Mouse (Mus musculus) cerebellum, adult 2 months (tissue): Measurements from ENCODE around the gene Fam76a. TPM values are rescaled to one million over a fixed set of nuclear protein-coding genes. Genes with fewer than 3 reads are reported as not detected.

Source experiments
- DNase-seq, 2 experiments: peaks; one replicate each; pipeline ENCODE4 v3.0.0; 2021
- H3K27ac ChIP-seq: fragments of 200-500 bp; 2 replicates; pipeline ENCODE4 v1.5.1; 2012; ENCODE audit warnings: low read length, control low read depth, inconsistent platforms; ENCODE audit not compliant: insufficient read depth
- H3K27me3 ChIP-seq: fragments of 200-500 bp; 2 replicates; pipeline ENCODE4 v1.6.1; 2012; ENCODE audit warnings: inconsistent platforms, mild to moderate bottlenecking, low read length, moderate library complexity; ENCODE audit not compliant: control insufficient read depth, insufficient read depth
- H3K4me1 ChIP-seq: fragments of 200-500 bp; 2 replicates; pipeline ENCODE4 v1.6.1; 2011; ENCODE audit warnings: low read length; ENCODE audit not compliant: control insufficient read depth, insufficient read depth
- H3K4me3 ChIP-seq: fragments of 200-500 bp; replicated peaks from 2 replicates; pipeline ENCODE3; 2011; ENCODE audit warnings: mild to moderate bottlenecking, low read depth, low read length, control low read depth; ENCODE audit not compliant: insufficient read depth
- CTCF ChIP-seq: fragments of 200-500 bp; IDR thresholded peaks from 2 replicates; pipeline ENCODE4 v1.5.1; 2011; ENCODE audit warnings: low read depth, mild to moderate bottlenecking, control low read depth, low read length, moderate library complexity, borderline replicate concordance; ENCODE audit not compliant: insufficient read depth
- POLR2A ChIP-seq: fragments of 200-500 bp; IDR thresholded peaks from 2 replicates; pipeline ENCODE4 v1.6.1; 2011; ENCODE audit warnings: low read length, control low read depth, borderline replicate concordance; ENCODE audit not compliant: insufficient read depth
- WGBS: fragments of 180-500 bp; shearing (Covaris S2); methylation state at CpG from one replicate; pipeline ENCODE4 v1.1.7; 2018; 5-methylcytosine and 5-hydroxymethylcytosine counted together
- polyA plus RNA-seq: library from polyadenylated mRNA; depleted of rRNA; stranded (reverse); fragments of >200 nt; gene quantifications from 2 replicates; pipeline ENCODE4 v1.2.3, GENCODE M21; 2012; rRNA removed

Gene Fam76a
- polyA plus RNA-seq = 30.0 and 30.5 TPM in 2 replicates

- TF ChIP-seq CTCF = no peak
- TF ChIP-seq POLR2A = peak; percentile 82
- Histone ChIP-seq H3K4me3 (peak within 1 kb of the TSS; percentile 90), H3K27me3 (no peaks in the 10 kb centered on the region), H3K27ac (peak within 1 kb of the TSS; percentile 93), H3K4me1 (no peaks in the 10 kb centered on the region)
- under 1% methylated on average over 52 of the region's 53 CpGs for WGBS
- DNase-seq = peak; percentile 100
Observed at GRCm38 (mm10) chr4:132922558-132923008, at the start of gene Fam76a. TSS of gene Fam76a (minus strand) at chr4:132922558.

GRCm38 (mm10) chr4:132972101-132972500, 49.7 kb upstream of the Fam76a start:
- no peaks in the 10 kb centered on the region for H3K27me3 ChIP-seq
- H3K4me3 ChIP-seq = no peak overlapping the region
- WGBS = 90% methylated on average over 3 of the region's 3 CpGs
- peaks cover 19% of the 10 kb centered on the region for H3K4me1 ChIP-seq
- no peak overlapping the region for H3K27ac ChIP-seq
- TF ChIP-seq POLR2A = no peak
- TF ChIP-seq CTCF = no peak
- no peak for DNase-seq

DNA sequence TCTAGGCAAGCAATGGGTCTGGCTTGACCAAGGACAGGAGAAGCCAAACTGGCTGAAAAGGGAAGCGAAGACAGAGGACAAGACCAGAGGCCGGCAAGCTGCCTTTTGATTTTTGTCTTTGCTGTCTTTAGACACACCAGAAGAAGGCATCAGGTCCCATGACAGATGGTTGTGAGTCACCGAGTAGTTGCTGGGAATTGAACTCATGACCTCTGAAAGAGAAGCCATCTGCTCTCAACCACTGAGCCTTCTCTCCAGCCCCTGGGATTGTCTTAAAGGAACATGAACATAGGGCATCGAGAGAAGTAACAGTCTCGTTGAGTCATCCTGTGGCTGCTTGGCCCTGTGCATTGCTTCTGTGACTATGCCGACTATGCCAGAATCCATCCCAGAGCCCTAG, 49.2 kb upstream of the Fam76a start:
- DNase-seq = peak in 1 of 2 experiments; percentile 45
- Histone ChIP-seq H3K4me1 (peaks cover 19% of the 10 kb centered on the region), H3K4me3 (no peak overlapping the region), H3K27me3 (no peaks in the 10 kb centered on the region), H3K27ac (no peak overlapping the region)
- no peak for TF ChIP-seq POLR2A
- TF ChIP-seq CTCF = no peak
- WGBS = 31% methylated on average over 6 of the region's 6 CpGs

- no peak overlapping the region for H3K27ac ChIP-seq
- no peaks in the 10 kb centered on the region for H3K27me3 ChIP-seq
- TF ChIP-seq CTCF (no peak), POLR2A (no peak)
- WGBS = 19% methylated on average over 6 of the region's 6 CpGs
- no peak for DNase-seq
- H3K4me1 ChIP-seq = peaks cover 11% of the 10 kb centered on the region
- no peak overlapping the region for H3K4me3 ChIP-seq
Observed at GRCm38 (mm10) chr4:132968105-132968938, 46.0 kb upstream of the Fam76a start.

GRCm38 (mm10) chr4:132964473-132964872, 42.1 kb upstream of the Fam76a start:
- Histone ChIP-seq H3K4me3 (no peak overlapping the region), H3K4me1 (peaks cover 19% of the 10 kb centered on the region), H3K27ac (no peak overlapping the region), H3K27me3 (no peaks in the 10 kb centered on the region)
- no peak for DNase-seq
- 50% methylated on average over 5 of the region's 5 CpGs for WGBS
- no peak for TF ChIP-seq POLR2A
- no peak for TF ChIP-seq CTCF

DNA sequence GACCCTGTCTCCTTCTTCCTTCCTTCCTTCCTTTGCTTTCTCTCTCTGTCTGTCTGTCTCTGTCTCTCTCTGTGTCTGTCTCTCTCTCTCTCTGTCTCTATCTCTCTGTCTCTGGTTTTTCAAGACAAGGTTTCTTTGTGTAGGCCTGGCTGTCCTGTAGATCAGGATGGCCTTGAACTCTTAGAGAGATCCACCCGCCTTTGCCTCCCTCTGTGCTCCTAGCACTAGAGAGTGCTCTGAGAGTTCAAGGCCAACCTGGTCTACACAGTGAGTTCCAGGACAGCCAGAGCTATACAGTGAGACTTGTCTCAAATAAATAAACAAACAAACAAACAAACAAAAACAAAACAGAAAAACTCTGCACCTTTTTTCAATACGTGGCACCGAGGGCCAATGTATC, 41.7 kb upstream of the Fam76a start:
- 73% methylated on average over 3 of the region's 3 CpGs for WGBS

DNA sequence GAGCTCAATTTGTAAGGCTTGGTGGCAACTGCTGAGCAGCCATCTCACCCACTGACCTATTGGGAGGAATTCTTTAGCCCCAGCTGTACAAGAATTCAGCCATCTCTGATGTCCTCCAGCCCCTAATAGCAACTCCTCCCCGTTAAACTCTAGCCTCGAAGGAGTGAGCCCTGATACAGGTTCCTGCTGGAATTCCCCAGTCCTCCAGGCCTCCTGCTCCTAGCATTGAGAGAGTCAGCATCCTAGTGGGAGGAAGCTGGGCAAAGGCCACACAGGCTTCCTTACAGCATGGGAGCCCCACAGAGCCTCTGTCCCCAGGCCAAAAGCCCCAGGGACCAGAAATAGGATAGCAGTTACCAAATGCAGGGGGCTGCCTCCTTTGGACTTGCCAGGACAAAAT, 41.1 kb upstream of the Fam76a start:
- Histone ChIP-seq H3K4me1 (peaks cover 19% of the 10 kb centered on the region), H3K27ac (no peak overlapping the region), H3K27me3 (no peaks in the 10 kb centered on the region), H3K4me3 (no peak overlapping the region)
- WGBS = 54% methylated on average over 2 of the region's 2 CpGs
- DNase-seq = no peak
- TF ChIP-seq CTCF (no peak), POLR2A (no peak)

More for the DNA sequence above, 41.7 kb upstream of the Fam76a start:
- TF ChIP-seq POLR2A (no peak), CTCF (no peak)
- H3K4me3 ChIP-seq = no peak overlapping the region
- no peak for DNase-seq
- peaks cover 19% of the 10 kb centered on the region for H3K4me1 ChIP-seq
- H3K27me3 ChIP-seq = no peaks in the 10 kb centered on the region
- H3K27ac ChIP-seq = no peak overlapping the region

DNA sequence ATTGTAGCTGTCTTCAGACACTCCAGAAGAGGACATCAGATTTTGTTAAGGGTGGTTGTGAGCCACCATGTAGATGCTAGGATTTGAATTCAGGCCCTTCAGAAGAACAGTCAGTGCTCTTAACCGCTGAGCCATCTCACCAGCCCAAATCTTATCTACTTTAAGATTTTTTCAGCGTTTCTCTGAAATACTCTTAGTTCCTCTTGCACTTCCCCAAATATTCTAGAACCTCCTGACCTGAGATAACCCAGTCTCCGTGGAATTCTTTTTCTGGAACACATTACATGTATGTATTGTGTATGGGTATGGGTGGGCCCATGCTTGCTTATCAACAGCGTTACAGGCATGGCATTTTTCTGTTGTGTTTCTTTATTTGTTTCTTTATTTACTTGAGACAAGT, 40.3 kb upstream of the Fam76a start:
- Histone ChIP-seq H3K27ac (no peak overlapping the region), H3K27me3 (no peaks in the 10 kb centered on the region), H3K4me1 (peaks cover 19% of the 10 kb centered on the region), H3K4me3 (no peak overlapping the region)
- no peak for DNase-seq
- 96% methylated on average over 4 of the region's 4 CpGs for WGBS
- TF ChIP-seq POLR2A = no peak
- no peak for TF ChIP-seq CTCF
